Mouse (Mus musculus): ENCODE results near the gene Pphln1.

- TF ChIP-seq MAFK (IDR thresholded peaks at IDR 0.05; ENCODE audit: insufficient read depth, low read depth, low read length): no peak
- TF ChIP-seq ZNF384 (IDR thresholded peaks at IDR 0.05; ENCODE audit: low read depth, low read length): no peak
Observed at GRCm38 (mm10) chr15:93402730-93403129, 4.6 kb downstream of the Pphln1 start.
